Mouse (Mus musculus): ENCODE results near the gene Slc25a10.

DNA sequence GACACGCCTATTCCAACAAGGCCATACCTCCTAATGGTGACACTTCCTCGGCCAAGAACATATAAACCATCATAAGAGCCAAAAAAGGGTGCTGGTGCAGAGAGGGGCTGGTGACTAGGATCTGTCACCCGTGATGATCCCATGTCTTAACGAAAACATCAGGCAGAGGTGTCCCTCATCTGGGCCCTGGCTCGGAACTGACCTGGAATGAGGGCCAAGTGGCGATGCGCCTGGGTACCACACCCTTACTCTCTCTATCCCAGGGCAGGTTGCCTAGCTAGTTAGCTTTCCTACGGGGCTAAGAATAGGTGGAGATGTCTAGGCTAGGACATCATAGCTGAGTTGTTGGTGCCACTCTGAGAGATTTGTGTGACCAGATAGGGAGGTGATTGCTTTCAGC lies 42.5 kb downstream of the Slc25a10 start:
- TF ChIP-seq CTCF (IDR thresholded peaks at IDR 0.05; ENCODE audit: control insufficient read depth, insufficient read depth, insufficient replicate concordance, low read depth, low read length), result no peak
- no peak for TF ChIP-seq POLR2A (IDR thresholded peaks at IDR 0.05; ENCODE audit: control insufficient read depth, low read depth, low read length)

All from testis, adult 2 months (tissue).